Mouse (Mus musculus) lung, embryonic 14.5 days (tissue): ENCODE results near the gene Lamtor5. TPM values are rescaled to one million over a fixed set of nuclear protein-coding genes. Genes with fewer than 3 reads are reported as not detected.
"Not testable (repeated sequence)": the region's sequence is repeated elsewhere in the genome, so short reads cannot be mapped to it uniquely, and the experiment has no call there.

ENCODE experiments used
- ATAC-seq: fragments of 200-750 bp; cut with Nextera tagmentation; 2 replicates; pipeline ENCODE4 v1.8.0; 2017; ENCODE audit warnings: mild to moderate bottlenecking, moderate TSS enrichment, moderate library complexity; ENCODE audit not compliant: insufficient read depth
- DNase-seq: peaks from one replicate; pipeline ENCODE4 v3.0.0-alpha.2; 2015
- H3K27ac ChIP-seq: fragments of 300-500 bp; sonication (generic); 2 replicates; pipeline ENCODE4 v1.5.1; 2014; ENCODE audit warnings: low read depth, mild to moderate bottlenecking, moderate library complexity
- H3K27me3 ChIP-seq: fragments of 300-500 bp; sonication (generic); 2 replicates; pipeline ENCODE4 v1.6.1; 2014; ENCODE audit warnings: low read length, control low read depth; ENCODE audit not compliant: insufficient read depth
- H3K36me3 ChIP-seq: fragments of 300-500 bp; sonication (generic); 2 replicates; pipeline ENCODE4 v1.6.1; 2014; ENCODE audit warnings: control low read depth; ENCODE audit not compliant: insufficient read depth
- H3K4me1 ChIP-seq: fragments of 300-500 bp; sonication (generic); 2 replicates; pipeline ENCODE4 v1.6.1; 2014; ENCODE audit warnings: antibody characterized with exemption, control low read depth; ENCODE audit not compliant: insufficient read depth
- H3K4me2 ChIP-seq: fragments of 300-500 bp; sonication (generic); 2 replicates; pipeline ENCODE4 v1.6.1; 2014; ENCODE audit warnings: mild to moderate bottlenecking
- H3K4me3 ChIP-seq: fragments of 300-500 bp; sonication (generic); 2 replicates; pipeline ENCODE4 v1.5.1; 2014; ENCODE audit warnings: low read depth, low read length
- H3K9ac ChIP-seq: fragments of 300-500 bp; sonication (generic); 2 replicates; pipeline ENCODE4 v1.6.1; 2014
- H3K9me3 ChIP-seq: fragments of 300-500 bp; sonication (generic); 2 replicates; pipeline ENCODE4 v1.6.1; 2016; ENCODE audit warnings: low read depth, low read length, control low read depth
- CTCF ChIP-seq: IDR thresholded peaks from 2 replicates; pipeline ENCODE4 v1.5.1; 2016; ENCODE audit warnings: antibody characterized with exemption, low read depth
- WGBS: fragments of 180-500 bp; shearing (Covaris S2); extraction: QIAGEN DNeasy Blood & Tissue Kit; methylation state at CpG from one replicate; pipeline ENCODE4 v1.1.7; 2014; 5-methylcytosine and 5-hydroxymethylcytosine counted together
- polyA plus RNA-seq: library from polyadenylated mRNA; unstranded; fragments of >200 nt; fragmentation: Nextera tagmentation; extraction: Ambion mirVana; gene quantifications from 2 replicates; pipeline ENCODE4 v1.2.1, GENCODE M21; 2014

Lamtor5 gene
- polyA plus RNA-seq, 1 experiment from 2014 or later = 195 TPM

DNA sequence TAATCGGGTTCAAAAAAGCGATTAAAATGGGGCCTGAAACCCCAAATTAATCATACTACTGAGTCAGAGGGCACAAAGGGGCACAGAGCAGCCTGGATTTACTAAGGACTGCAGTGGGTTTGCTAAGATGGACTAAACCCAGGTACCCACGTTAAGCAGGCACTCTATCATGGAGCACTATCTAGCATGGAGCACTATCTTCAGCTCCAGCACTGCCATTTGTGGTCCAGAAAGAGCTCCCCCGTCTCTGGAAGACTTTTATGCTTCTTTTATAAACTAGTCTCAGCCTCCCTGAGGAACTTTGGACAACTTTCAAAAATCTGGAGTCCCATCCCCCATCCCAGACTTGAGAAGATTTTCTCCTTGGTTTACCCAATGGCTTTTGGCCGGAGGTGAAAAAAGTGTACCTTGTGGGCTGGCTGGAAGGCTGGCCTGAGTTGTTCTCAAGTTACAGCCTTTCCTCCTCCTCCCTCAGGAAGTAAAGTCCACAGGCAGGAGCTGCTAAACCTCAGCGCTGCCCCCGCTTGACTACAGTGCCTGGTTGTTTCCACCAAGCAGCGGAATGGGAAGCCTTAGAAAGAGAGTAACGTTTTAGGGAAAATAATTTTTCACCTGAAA lies 12.2 kb downstream of the Lamtor5 start, which contains the start of gene Slc16a4:
Slc16a4 (plus strand) TSS at position 467 of the 618 bp plus-strand sequence.
- no peaks in the 10 kb centered on the region; the same call in 1 of the 2 replicates for H3K4me1 ChIP-seq
- peak within 1 kb of the TSS; percentile 70; the same call in 1 of the 2 replicates for H3K27ac ChIP-seq
- H3K4me2 ChIP-seq = peak within 1 kb of the TSS; percentile 28; the same call in 1 of the 2 replicates
- no peak within 1 kb of the TSS for H3K9ac ChIP-seq
- H3K4me3 ChIP-seq = no peak within 1 kb of the TSS
- H3K36me3 ChIP-seq = no peaks in the 10 kb centered on the region
- 21% methylated on average over 9 of the region's 9 CpGs for WGBS
- H3K9me3 ChIP-seq = no peaks in the 10 kb centered on the region
- no peaks in the 10 kb centered on the region for H3K27me3 ChIP-seq
- ATAC-seq (peak; percentile 94), DNase-seq (peak; percentile 95)
- TF ChIP-seq CTCF = no peak

DNA sequence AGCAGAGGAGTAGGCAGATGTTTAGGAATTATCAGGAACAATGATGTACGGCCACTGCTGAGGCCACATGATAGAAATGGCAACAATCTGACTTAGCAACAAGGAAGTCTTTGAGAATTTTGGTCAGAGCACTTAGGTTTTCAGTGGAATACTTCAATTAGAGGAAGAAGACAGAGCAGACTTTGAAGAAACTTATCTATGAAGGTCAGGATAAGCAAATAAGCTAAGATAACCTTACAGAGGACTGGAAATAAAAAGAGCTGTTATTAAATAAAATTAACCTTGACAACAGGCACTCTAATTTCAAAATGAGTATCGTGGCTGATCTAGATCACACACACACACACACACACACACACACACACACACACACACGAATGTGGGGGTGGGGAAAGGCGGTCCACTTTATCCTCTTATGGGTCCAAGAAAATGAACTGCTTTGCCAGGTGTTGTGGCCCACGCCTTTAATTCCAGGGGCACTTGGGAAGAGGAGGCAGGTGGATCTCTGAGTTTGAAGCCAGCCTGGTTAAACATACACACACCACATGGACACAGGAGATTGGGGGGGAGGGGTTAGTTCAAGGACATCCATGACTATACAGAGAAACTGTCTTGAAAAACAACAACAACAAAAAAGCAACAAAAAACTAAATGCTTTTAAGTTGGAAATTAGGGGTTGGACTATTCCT lies 17.2 kb downstream of the Lamtor5 start:
- Histone ChIP-seq H3K27me3 (no peaks in the 10 kb centered on the region), H3K4me2 (no peak overlapping the region), H3K9ac (no peak overlapping the region), H3K9me3 (no peaks in the 10 kb centered on the region), H3K27ac (no peak overlapping the region), H3K4me3 (no peak overlapping the region), H3K4me1 (no peaks in the 10 kb centered on the region; the same call in 1 of the 2 replicates), H3K36me3 (no peaks in the 10 kb centered on the region)
- 73% methylated on average over 5 of the region's 5 CpGs for WGBS
- no peak for TF ChIP-seq CTCF
- no peak for ATAC-seq
- DNase-seq = no peak

DNA sequence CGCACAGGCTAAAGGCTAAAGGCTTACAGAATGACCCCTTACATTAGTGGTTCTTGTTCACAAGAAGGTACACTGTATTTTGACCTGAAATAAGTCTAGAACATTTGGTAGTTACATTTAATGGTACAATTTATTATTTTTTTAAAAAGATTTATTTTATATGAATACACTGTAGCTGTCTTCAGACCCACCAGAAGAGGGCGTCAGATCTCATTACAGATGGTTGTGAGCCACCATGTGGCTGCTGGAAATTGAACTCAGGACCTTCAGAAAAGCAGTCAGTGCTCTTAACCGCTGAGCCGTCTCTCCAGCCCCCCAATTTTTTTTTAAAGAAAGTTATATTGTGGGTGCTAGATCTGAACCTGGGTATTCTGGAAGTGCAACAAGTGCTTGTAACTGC lies 18.3 kb downstream of the Lamtor5 start:
- WGBS = 68% methylated on average over 4 of the region's 4 CpGs

DNA sequence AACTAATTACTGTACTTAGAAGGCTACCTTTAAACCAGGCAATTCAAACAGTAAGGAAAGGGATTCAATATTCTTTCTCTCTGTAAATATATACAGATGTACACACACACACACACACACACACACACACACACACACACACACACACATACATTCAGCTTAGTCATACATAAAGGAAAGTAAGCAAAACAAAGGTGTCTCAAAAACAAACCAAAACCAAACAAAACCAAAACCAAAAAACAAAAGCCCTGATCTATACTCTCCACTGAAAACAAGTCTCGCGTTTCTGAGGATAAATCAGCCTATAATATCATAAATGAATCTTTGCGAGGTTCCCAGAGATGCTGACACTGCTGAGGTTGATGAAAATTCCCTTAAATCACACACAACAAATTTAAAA lies 38.7 kb downstream of the Lamtor5 start:
- ATAC-seq = no peak
- peaks cover 30% of the 10 kb centered on the region; the same call in 1 of the 2 replicates for H3K36me3 ChIP-seq
- 88% methylated on average over 3 of the region's 3 CpGs for WGBS

More for the DNA sequence above, 18.3 kb downstream of the Lamtor5 start:
- not testable (repeated sequence) for H3K27ac ChIP-seq, H3K4me1 ChIP-seq, H3K9ac ChIP-seq, DNase-seq, H3K9me3 ChIP-seq, H3K27me3 ChIP-seq, ATAC-seq, H3K4me2 ChIP-seq, H3K36me3 ChIP-seq, H3K4me3 ChIP-seq

DNA sequence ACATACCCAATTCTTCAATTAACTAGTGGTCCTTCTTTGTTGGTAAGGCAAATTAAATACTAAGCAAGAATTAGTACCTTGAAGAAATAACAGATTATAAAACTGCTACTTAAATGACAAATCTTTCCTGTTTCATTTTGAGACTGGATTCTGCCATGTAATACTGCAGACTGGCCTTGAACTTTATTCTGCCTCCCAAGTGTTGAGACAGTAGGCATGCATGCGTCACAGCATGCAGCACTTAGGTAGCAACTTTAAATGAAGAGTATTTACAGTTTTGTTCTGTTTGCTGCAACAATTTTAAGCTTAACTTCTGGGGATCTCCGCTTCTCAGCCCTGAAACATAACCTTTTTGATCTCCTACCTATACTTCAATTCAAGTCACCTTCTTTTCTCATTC lies 42.5 kb downstream of the Lamtor5 start:
- DNase-seq = no peak
- H3K36me3 ChIP-seq = peaks cover 49% of the 10 kb centered on the region

More for the DNA sequence above, 38.7 kb downstream of the Lamtor5 start:
- Histone ChIP-seq H3K27me3 (no peaks in the 10 kb centered on the region), H3K4me2 (no peak overlapping the region), H3K4me3 (no peak overlapping the region), H3K27ac (no peak overlapping the region), H3K9ac (no peak overlapping the region), H3K4me1 (no peaks in the 10 kb centered on the region), H3K9me3 (no peaks in the 10 kb centered on the region)
- no peak for DNase-seq
- TF ChIP-seq CTCF = no peak

DNA sequence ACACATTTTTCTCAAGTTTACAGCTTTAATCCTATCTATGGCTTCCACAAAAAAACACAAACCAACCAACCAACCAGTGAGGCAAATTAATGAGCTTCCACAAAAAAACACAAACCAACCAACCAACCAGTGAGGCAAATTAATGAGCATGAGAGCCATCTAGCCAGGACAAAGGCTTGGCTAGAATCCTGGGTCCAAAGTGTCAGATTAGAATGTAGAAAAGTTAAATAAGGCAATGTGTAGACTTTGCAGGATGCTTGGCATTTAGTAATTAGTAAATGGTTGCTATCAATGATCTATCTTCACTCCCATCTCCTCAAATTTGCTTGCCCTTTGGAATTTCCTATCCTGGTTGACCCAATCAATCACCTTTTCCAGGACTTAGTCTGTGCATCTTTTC lies 43.1 kb downstream of the Lamtor5 start:
- H3K36me3 ChIP-seq = peaks cover 49% of the 10 kb centered on the region
- H3K27ac ChIP-seq = no peak overlapping the region
- H3K4me1 ChIP-seq = peaks cover 16% of the 10 kb centered on the region; the same call in 1 of the 2 replicates
- no peaks in the 10 kb centered on the region for H3K27me3 ChIP-seq
- DNase-seq (no peak), ATAC-seq (no peak)
- H3K4me3 ChIP-seq = no peak overlapping the region
- no peak overlapping the region for H3K9ac ChIP-seq
- H3K4me2 ChIP-seq = no peak overlapping the region
- no peak for TF ChIP-seq CTCF
- no peaks in the 10 kb centered on the region for H3K9me3 ChIP-seq

More for the DNA sequence above, 42.5 kb downstream of the Lamtor5 start:
- H3K4me1 ChIP-seq = peaks cover 16% of the 10 kb centered on the region; the same call in 1 of the 2 replicates
- WGBS = 93% methylated on average over 2 of the region's 2 CpGs
- no peak overlapping the region for H3K27ac ChIP-seq
- no peak overlapping the region for H3K4me2 ChIP-seq
- no peaks in the 10 kb centered on the region for H3K9me3 ChIP-seq
- no peak for ATAC-seq
- TF ChIP-seq CTCF = no peak
- no peaks in the 10 kb centered on the region for H3K27me3 ChIP-seq
- no peak overlapping the region for H3K4me3 ChIP-seq
- no peak overlapping the region for H3K9ac ChIP-seq

DNA sequence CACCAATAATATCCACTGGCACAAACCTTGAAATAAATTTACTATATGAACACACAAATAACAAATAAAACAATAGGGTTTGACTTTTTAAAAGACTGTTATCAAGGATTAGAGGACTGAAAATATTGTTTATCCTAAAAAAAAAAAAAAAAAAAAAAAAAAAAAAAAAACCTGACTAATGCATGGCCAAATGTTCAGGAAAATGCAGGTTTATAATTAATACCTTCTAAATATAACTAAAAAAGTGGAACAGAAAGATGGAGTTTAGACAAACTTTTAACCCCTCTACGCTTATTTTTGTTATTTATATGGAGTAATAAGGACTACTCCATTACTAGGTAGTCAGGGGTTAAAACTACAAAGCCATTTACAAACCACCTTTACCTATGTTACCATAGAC lies 47.8 kb downstream of the Lamtor5 start:
- H3K4me2 ChIP-seq = no peak overlapping the region
- no peak overlapping the region for H3K27ac ChIP-seq
- TF ChIP-seq CTCF = no peak
- no peak overlapping the region for H3K4me3 ChIP-seq
- H3K4me1 ChIP-seq = peaks cover 30% of the 10 kb centered on the region
- H3K36me3 ChIP-seq = peaks cover 58% of the 10 kb centered on the region
- no peak overlapping the region for H3K9ac ChIP-seq
- no peaks in the 10 kb centered on the region for H3K9me3 ChIP-seq
- WGBS = 98% methylated on average over 1 of the region's 1 CpGs
- ATAC-seq (no peak), DNase-seq (no peak)
- no peaks in the 10 kb centered on the region for H3K27me3 ChIP-seq
